Mouse (Mus musculus): Measurements from ENCODE around the gene Zfp821. TPM values are rescaled to one million over a fixed set of nuclear protein-coding genes. Genes with fewer than 3 reads are reported as not detected.

Gene Zfp821
- 10 to 100 TPM; 13.6 to 93.8 (median 54.6) TPM for total RNA-seq (2018; cell fraction: chromatin; rRNA removed)
- total RNA-seq (2018; cell fraction: cytosol; rRNA removed), result 10 to 100 TPM in 21 of 26 experiments, 1 to 10 TPM in 5; 6.2 to 30.2 (median 17.2) TPM
- total RNA-seq (2018; cell fraction: nucleus; rRNA removed), result 10 to 100 TPM; 13.0 to 68.1 (median 39.5) TPM
- polyA plus RNA-seq (2018), result 9.2 to 15.3 TPM (median 14.5 TPM) in 3 replicates

DNA sequence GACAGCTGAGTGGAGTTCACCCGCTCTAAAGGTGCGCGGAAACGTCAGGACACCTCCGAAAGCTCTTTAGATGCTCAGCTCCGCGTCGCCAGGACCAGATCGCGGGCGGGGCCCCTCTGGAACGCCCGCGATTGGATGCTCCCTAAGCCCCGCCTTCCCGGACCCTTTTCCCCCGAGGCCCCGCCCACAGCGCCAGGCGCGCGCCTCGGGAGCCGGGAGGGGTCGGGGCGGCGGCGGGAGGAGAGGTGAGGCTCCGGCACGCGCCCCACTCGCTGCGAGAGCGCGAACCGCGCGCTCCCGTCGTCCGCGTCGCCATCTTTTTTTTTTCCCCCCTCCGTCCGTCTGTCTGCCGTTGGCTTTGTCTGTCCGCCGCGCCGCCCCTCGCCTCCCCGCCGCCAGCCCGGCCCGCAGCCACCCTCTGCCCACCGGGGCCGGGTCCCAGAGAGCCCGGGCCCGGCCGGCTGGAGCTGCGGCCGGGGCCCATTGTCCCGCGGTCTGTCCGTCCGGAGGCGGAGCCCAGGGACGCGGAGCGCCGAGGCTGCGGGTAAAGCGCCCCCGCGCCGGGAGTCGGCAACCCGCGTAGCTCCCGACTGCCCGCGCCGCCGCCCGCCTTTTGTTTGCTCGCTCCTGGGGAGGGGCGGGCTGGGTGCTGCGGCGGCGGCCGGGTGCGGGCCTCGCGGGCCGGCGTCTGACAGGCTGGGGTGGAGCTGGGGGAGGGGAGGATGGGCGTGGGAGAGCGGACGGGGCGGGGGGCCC, at the start of gene Zfp821:
Gene Zfp821 (plus strand): TSS at position 227 of the 756 bp plus-strand sequence.
- no peaks in the 10 kb centered on the region; the same call in 1 of the 2 replicates for H3K79me2 ChIP-seq (ENCODE audit: inconsistent target)
- peak within 1 kb of the TSS; percentile 95 for H3K27ac ChIP-seq
- peaks cover 26% of the 10 kb centered on the region for H3K36me3 ChIP-seq (ENCODE audit: inconsistent target)
- peak within 1 kb of the TSS; percentile 45 for H3K4me3 ChIP-seq (ENCODE audit: inconsistent target)
- WGBS (ENCODE audit: missing documents), result 2% methylated on average over 65 of the region's 100 CpGs

DNA sequence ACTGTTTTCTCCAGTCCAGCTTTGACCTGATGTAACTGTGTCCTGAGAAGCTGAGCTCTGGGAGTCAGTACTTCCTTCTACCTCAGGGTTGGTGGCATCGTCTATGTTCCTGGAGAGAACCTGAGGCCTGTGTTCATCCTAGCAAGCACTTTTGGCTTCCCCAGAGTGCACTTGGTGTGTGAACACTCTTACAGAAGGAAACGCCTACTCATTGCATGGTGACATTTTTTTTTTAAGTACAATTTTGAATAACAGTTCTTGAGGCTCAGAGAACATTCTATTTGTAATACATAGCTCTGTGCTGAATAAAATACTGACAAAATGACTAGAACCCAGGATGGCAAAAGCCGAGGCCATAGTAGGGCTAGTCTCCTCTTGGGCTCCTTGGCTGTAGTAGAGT, 48.5 kb upstream of the Zfp821 start:
- WGBS (ENCODE audit: missing documents), result 84% methylated on average over 3 of the region's 3 CpGs
- Histone ChIP-seq H3K4me3 (ENCODE audit: inconsistent target) (no peak overlapping the region), H3K36me3 (ENCODE audit: inconsistent target) (no peaks in the 10 kb centered on the region), H3K79me2 (ENCODE audit: inconsistent target) (no peaks in the 10 kb centered on the region), H3K27ac (no peak overlapping the region)

DNA sequence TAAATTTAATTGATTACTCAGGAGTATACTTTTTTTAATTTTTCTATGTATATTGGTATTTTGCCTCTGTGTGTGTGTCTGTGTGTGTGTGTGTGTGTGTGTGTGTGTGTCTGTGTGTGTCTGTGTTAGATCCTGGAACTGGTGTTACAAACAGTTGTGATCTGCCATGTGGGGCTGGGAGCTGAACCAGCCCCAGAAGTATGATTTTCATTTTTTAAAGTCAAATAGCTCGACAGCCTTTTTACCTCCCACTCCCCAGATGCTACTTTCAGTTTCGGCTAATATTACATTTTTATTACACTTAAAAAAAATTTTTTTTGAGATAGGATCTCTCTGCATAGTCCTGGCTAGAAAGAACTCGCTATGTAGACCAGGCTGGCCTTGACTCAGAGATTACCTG, 43.0 kb upstream of the Zfp821 start:
- H3K79me2 ChIP-seq (ENCODE audit: inconsistent target), result no peaks in the 10 kb centered on the region
- 77% methylated on average over 3 of the region's 3 CpGs for WGBS (ENCODE audit: missing documents)
- H3K36me3 ChIP-seq (ENCODE audit: inconsistent target), result peaks cover 2% of the 10 kb centered on the region; the same call in 1 of the 2 replicates
- no peak overlapping the region for H3K4me3 ChIP-seq (ENCODE audit: inconsistent target)
- H3K27ac ChIP-seq, result no peak overlapping the region

DNA sequence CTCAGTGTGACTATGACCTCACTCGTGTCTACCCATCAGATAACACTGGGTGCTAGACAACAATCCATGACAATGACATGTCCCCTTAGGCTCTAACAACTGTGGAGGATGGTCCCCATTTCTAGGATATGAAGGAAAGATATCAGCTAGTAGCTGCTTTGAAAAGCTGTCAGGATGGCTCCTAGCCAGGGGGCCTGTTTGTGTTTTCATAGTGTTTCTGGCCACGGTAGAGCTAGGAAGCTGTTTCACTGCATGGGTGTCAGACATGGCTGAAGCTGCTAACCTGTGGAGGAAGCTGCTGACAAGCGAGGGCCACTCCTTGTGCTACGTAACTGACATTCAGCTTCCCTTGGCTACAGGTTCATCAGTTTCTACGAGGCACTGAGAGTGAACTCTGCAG, 38.7 kb upstream of the Zfp821 start:
- whole genome bisulfite sequencing (ENCODE audit: missing documents), result 89% methylated on average over 5 of the region's 5 CpGs
- Histone ChIP-seq H3K27ac (no peak overlapping the region), H3K4me3 (ENCODE audit: inconsistent target) (no peak overlapping the region), H3K36me3 (ENCODE audit: inconsistent target) (peaks cover 36% of the 10 kb centered on the region), H3K79me2 (ENCODE audit: inconsistent target) (no peaks in the 10 kb centered on the region; the same call in 1 of the 2 replicates)

DNA sequence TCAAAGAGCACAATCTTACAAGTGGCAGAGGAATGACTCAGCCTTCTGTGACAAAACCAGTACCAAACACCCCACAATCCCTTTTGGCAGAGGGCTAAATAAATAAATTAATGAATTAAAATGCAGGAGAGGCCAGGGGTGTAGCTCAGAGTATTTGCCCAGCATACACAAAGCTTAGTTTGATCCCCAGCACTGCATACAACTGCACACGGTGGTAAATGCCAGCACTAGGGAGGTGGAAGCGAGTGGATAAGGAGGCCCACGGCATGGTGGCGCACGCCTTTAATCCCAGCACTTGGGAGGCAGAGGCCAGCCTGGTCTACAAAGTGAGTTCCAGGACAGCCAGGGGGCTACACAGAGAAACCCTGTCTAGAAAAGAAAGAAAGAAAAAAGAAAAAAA, 32.7 kb upstream of the Zfp821 start:
- 95% methylated on average over 5 of the region's 5 CpGs for WGBS (ENCODE audit: missing documents)
- Histone ChIP-seq H3K36me3 (ENCODE audit: inconsistent target) (peaks cover 73% of the 10 kb centered on the region), H3K27ac (no peak overlapping the region), H3K79me2 (ENCODE audit: inconsistent target) (peaks cover 25% of the 10 kb centered on the region; the same call in 1 of the 2 replicates), H3K4me3 (ENCODE audit: inconsistent target) (no peak overlapping the region)

DNA sequence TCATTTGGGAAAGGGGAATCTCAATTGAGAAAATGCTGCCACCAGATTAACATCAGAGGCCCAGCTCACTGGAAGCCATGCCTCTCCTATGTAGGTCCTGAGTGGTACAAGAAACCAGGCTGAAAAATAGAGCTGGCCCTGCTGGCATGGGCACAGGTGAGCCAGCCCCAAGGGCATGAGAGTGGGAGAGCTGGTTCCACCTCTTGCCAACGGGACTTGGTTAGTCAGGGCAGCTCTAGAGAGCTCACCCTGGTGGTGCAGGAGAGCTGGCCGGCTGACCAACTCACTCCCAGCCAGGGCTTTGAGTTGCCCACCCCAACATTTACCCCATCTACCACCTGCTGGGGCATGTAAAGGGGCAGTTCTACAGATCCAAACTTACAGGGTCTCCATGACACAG, 31.8 kb upstream of the Zfp821 start:
- Histone ChIP-seq H3K27ac (no peak overlapping the region), H3K4me3 (ENCODE audit: inconsistent target) (no peak overlapping the region), H3K79me2 (ENCODE audit: inconsistent target) (peaks cover 30% of the 10 kb centered on the region; the same call in 1 of the 2 replicates), H3K36me3 (ENCODE audit: inconsistent target) (peaks cover 77% of the 10 kb centered on the region)
- 92% methylated on average over 2 of the region's 2 CpGs for WGBS (ENCODE audit: missing documents)

DNA sequence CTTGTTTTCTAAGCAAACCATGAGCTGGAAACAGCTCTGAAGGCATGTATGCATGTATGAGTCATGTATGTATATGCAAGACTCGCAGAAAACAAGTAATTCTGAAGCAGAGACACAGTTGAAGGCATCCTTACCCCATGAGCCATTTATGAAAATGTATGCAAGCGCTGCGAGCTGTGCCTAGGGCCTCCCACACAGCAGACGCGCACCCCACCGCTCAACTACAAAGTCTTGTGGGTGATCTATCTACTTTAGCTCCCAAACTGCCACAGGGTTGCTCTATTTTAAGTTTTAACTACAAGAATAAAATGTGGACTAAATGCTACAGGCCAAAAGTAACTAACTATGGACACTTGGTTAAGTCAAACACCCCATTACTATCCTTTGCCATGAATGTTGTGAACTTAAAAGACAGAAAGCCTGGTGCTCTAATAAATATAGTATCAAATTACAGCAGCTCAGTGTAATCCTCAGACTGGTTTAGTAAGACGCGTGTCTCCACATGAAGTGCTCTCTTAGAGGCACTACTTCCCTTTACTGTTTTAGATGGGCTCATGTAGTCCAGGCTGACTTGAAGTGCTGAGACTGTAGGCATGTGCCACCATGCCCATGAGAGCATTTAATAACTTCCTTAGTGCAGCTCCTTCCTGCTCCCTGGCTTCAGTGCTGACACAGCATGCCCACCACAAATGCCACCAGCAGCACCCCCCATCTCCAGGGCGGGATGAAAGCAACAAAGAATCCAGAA, 29.3 kb upstream of the Zfp821 start:
- peaks cover 54% of the 10 kb centered on the region for H3K79me2 ChIP-seq (ENCODE audit: inconsistent target)
- peak overlapping the region; percentile 17; the same call in 1 of the 2 replicates for H3K27ac ChIP-seq
- no peak overlapping the region for H3K4me3 ChIP-seq (ENCODE audit: inconsistent target)
- WGBS (ENCODE audit: missing documents), result 83% methylated on average over 9 of the region's 9 CpGs
- H3K36me3 ChIP-seq (ENCODE audit: inconsistent target), result peaks cover 78% of the 10 kb centered on the region

DNA sequence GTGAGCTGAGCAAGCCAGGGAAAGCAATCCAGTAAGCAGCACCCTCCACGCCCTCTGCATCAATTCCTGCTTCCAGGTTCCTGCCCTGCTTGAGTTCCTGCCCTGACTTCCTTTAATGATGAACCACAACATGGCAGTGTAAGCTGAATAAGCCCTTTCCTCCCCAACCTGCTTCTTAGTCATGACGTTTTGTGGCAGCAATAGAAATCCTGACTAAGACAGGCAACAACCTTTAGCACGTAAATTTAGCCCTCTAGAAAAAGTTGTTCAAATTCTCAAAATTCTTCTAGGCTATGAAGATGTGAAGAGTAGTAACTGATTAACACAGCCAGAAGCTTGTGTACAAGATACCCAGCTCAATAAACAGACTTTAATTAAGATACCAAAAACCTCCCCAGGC, 23.8 kb upstream of the Zfp821 start:
- peaks cover 72% of the 10 kb centered on the region for H3K79me2 ChIP-seq (ENCODE audit: inconsistent target)
- peaks cover 46% of the 10 kb centered on the region for H3K36me3 ChIP-seq (ENCODE audit: inconsistent target)
- WGBS (ENCODE audit: missing documents), result 58% methylated on average over 3 of the region's 3 CpGs
- peak overlapping the region; percentile 84 for H3K27ac ChIP-seq
- H3K4me3 ChIP-seq (ENCODE audit: inconsistent target), result no peak overlapping the region

DNA sequence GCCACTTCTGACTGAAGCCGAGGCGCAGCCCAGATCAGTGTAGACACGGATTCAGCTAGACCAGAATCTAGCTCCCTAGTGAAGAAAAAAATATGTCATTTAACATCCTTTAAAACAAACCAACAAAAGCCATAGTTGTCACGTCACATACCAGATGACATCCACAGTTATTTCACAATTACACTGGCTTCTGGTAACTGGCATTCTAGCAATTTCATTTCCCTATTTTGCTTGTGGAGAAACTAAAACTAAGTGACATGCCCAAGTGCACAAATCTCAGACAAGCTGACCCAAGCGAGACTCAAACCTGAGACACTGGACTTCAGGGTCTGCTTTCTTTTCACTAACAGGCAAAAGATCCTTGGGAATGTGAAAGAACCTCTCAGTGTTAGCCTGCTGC, 23.2 kb upstream of the Zfp821 start:
- Histone ChIP-seq H3K79me2 (ENCODE audit: inconsistent target) (peaks cover 78% of the 10 kb centered on the region), H3K4me3 (ENCODE audit: inconsistent target) (no peak overlapping the region), H3K36me3 (ENCODE audit: inconsistent target) (peaks cover 46% of the 10 kb centered on the region), H3K27ac (peak overlapping the region; percentile 84)
- 24% methylated on average over 5 of the region's 5 CpGs for WGBS (ENCODE audit: missing documents)

DNA sequence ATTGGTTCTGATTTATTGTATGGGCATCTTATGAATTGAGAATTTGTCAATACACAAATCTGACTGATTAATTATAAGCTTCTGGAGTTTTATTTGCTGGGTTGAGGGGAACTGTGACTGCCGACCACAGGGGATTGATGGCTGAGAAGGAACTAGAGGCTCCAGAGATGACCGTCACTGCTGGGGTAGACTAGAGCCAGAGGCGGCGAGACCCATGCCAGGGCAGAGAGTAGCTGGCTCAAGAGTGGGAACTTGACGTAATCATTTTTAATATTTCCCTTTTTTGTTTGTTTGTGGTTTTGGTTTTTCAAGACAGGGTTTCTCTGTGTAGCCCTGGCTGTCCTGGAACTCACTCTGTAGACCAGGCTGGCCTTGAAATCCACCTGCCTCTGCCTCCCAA, 18.1 kb upstream of the Zfp821 start:
- WGBS (ENCODE audit: missing documents), result 5% methylated on average over 4 of the region's 5 CpGs
- Histone ChIP-seq H3K4me3 (ENCODE audit: inconsistent target) (no peak overlapping the region), H3K27ac (0 out of 2 replicates have a peak overlapping the region, but pooled peaks have one; percentile 5), H3K36me3 (ENCODE audit: inconsistent target) (peaks cover 6% of the 10 kb centered on the region; the same call in 1 of the 2 replicates), H3K79me2 (ENCODE audit: inconsistent target) (peaks cover 97% of the 10 kb centered on the region)

DNA sequence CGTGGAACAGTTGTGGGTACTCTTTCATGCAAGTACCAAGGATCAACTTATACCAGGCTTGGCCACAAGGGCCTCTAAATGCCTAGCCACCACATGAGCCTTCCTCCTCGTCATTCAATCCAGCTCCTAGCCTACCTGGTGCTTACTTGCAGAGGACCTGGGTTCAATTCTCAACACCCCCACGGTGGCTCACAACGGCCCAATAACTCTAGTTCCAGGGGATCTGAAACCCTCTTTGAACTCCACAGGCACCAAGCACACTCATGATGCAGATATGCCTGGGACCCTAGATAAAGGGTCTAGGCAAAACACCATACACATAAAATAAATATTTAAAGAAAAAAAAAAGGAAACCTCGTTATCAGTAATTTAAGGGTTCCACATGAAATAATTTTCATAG, 13.6 kb upstream of the Zfp821 start:
- H3K27ac ChIP-seq, result 0 out of 2 replicates have a peak overlapping the region, but pooled peaks have one; percentile 52
- H3K36me3 ChIP-seq (ENCODE audit: inconsistent target), result no peaks in the 10 kb centered on the region
- 52% methylated on average over 5 of the region's 5 CpGs for WGBS (ENCODE audit: missing documents)
- peak overlapping the region; percentile 55 for H3K4me3 ChIP-seq (ENCODE audit: inconsistent target)
- H3K79me2 ChIP-seq (ENCODE audit: inconsistent target), result peaks cover 64% of the 10 kb centered on the region

DNA sequence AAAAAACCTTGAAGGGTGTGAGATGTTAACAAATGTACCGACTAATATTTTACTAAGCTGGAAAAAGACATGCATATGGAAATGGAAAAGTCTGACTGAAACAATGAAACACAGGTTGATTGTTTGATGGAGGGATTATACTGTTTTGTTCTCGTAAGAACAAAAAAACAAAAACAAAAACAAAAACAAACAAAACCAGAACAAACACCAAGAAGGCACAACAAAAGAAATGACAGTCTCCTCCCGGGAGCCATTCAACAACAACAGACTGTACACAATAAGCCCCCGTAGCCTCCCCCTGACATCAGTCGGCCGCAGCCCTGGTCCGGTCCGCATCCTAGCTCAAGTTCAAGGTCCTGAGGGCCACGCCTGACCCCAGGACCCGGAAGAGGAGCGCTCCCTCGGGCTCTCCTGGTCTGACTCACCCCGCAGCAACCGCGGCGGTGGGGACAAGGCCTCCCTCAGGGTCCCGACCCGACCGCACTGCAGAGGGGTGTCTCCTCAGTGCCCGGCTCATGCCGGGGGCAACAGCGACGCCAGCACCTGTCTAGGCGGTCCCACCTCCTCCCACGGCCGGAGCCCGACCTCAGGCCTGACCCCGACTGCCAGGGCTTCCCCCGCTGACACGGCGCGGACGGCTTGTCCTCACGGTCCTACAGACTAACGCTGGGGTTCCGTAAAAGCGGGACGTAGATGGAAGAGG, 12.8 kb upstream of the Zfp821 start:
- Histone ChIP-seq H3K79me2 (ENCODE audit: inconsistent target) (peaks cover 56% of the 10 kb centered on the region), H3K27ac (peak overlapping the region; percentile 52), H3K4me3 (ENCODE audit: inconsistent target) (peak overlapping the region; percentile 55), H3K36me3 (ENCODE audit: inconsistent target) (no peaks in the 10 kb centered on the region)
- WGBS (ENCODE audit: missing documents), result 2% methylated on average over 37 of the region's 38 CpGs

DNA sequence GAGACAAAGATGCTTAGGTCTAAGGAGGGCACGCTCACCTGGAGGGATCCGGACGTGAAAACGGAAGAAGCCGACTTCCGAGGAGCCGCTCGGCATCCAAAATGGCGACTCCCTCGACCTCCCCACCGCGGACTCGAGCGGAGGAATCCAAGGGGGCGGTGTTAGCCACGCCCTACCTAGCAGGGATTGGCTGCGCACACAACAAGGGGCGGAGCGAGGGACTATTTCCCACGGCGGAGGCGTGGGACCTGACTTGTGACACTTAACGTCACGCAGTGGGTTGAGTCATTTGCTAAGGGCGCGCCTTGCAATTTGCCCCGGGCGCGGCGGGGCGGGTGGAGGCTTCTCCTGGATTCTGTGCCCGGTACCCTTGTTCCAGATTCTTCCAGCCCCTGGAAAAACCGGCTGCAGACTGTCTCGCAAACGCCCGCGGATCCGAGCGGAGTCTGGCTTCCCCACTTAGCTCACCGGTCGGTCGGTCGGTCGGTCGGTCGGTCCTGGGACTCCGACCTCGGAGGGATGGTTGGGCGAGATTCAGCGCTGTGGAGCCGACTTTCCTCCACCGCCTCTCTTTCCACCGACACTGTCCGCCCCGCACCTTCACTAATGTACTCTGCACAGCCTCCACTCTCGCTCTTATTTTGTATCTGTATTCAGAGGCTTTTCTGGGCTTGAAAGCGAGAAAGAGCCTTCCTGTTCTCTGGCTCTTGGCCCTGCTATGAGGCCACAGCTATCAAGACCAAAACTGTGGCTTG, 12.0 kb upstream of the Zfp821 start, which contains the start of gene Ist1:
Gene Ist1 (minus strand): TSS at position 115 of the 755 bp plus-strand sequence.
- H3K4me3 ChIP-seq (ENCODE audit: inconsistent target), result peak within 1 kb of the TSS; percentile 55
- under 1% methylated on average over 53 of the region's 57 CpGs for WGBS (ENCODE audit: missing documents)

More for the DNA sequence above, 12.0 kb upstream of the Zfp821 start, which contains the start of gene Ist1:
- peaks cover 48% of the 10 kb centered on the region for H3K79me2 ChIP-seq (ENCODE audit: inconsistent target)
- peak within 1 kb of the TSS; percentile 52 for H3K27ac ChIP-seq
- H3K36me3 ChIP-seq (ENCODE audit: inconsistent target), result no peaks in the 10 kb centered on the region
